Mouse (Mus musculus) megakaryocyte, embryonic 14.5 days (primary cell): ENCODE results near the gene Gm39566.

Experiments
- FLI1 ChIP-seq: IDR thresholded peaks from 2 replicates; pipeline ENCODE4 v1.6.1; 2012; ENCODE audit warnings: low read length, inconsistent platforms, mixed read lengths
- GATA1 ChIP-seq: IDR thresholded peaks from 3 replicates; pipeline ENCODE4 v1.6.1; 2012; ENCODE audit warnings: mixed read lengths, low read length, inconsistent platforms, borderline replicate concordance

DNA sequence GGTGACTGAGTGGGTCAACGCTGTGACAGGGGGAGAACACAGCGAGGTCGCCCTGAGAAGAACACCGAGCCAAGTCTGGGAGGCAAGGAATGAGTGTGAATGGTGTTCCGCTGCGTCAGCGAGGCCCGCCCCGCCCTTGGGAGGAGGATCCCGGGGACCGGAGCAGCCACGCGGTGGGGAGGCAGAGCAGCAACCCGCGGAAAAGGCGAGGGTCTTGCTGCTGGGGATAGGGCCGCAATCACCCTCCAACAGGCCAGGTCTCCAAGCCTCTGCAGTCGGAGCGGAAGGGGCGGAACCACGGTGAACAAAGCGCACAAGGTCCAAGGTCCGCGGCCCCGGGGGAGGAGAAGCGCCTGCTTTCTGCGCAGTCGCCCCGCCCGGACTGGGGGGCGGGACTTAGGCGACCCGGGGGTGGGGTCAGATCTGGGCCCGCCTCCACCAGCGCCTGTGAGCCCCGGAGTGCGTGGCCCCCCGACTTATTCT lies 31.1 kb upstream of the Gm39566 start, which contains the start of gene Plscr3:
- TF ChIP-seq GATA1, result no peak
- TF ChIP-seq FLI1, result no peak
